Mouse (Mus musculus) ovary, postnatal 14 days (tissue): ENCODE measurements around the gene Amigo1.
"Not testable (repeated sequence)": the region's sequence is repeated elsewhere in the genome, so short reads cannot be mapped to it uniquely, and the experiment has no call there.

ENCODE experiments used
- DNase-seq: peaks from one replicate; pipeline ENCODE4 v3.0.0; 2022; ENCODE audit warnings: low spot score

Gene Amigo1

DNA sequence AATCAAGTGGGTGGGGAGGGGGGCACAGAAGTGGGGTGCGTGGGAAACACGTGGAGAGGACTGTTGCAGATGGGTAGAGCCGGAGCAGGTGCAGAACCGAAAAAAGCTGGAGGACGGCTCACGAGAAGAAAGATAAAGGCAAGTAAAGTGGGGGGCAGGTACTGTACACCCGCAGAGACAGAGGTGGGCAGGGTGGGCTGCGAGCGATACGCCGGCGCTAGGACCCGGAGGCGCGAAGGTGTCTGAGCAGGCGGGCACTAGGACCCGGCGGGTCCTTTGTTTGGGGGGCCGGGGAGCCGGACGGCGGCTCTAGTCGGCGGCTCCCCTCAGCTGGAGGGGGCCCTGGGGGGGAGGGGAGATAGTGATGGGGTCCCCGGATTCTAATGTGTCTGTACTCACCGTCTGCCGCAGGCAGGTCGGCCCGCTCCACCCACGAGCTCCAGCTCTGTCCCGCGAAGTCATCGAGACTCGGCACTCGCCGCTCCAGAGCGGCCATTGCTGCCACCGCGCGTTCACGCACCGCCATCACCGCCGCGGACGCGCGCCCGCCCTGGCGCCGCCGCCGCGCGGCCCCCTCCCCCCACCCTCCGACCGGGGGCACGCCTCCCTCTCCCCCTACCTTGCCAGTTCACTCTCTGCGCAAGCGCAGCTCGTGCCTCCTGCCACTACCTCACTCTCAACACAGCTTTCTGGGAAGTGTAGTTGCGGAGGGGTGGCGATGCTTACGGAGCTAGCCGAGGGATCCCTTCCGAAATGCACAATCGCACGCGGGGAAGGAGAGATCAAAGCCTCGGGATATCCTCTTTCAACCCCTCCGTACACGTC, 24.0 kb downstream of the Amigo1 start:
- DNase-seq: peak; percentile 84

DNA sequence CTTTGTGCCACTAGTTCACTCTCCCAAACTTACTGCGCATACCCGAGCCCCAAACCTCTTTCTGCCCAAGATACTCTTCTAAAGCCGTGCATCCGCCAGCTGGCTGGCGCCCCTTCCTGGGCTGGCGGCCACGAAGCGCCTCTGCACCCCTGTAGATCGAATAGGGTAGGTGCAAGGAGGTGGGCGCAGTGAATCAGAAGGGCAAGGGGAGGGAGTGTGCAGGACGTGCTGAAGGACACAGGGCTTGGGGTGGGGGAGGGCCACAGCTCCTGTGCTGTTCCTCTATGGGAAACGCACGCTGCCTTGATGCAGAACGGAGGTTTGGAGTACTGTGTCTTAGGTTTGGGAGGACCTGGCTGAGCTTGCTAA, 24.6 kb downstream of the Amigo1 start, which contains the start of gene Atxn7l2:
Gene Atxn7l2, minus strand, starts transcription at position 164 of the 369 bp plus-strand sequence.
- no peak for DNase-seq

DNA sequence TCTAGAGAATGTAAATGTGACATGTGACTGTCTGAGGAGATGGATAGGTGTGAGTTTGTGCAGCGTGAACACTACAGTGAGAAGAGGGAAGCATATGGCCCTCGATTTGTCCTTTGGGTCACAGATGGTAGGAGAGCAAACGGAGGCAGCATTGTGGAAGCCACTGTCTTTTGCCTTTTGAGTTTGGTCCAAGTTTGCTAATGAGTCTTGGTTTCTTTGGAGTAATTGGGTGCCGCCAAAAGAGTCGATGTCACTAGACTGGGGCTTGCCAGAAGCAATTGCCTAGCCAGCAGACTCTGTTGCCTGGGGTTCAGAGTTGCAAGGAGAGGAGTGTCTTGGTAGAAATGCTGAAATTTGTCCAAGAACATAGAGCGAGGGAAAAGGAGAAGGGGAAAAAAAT, 25.7 kb downstream of the Amigo1 start:
- DNase-seq: no peak

DNA sequence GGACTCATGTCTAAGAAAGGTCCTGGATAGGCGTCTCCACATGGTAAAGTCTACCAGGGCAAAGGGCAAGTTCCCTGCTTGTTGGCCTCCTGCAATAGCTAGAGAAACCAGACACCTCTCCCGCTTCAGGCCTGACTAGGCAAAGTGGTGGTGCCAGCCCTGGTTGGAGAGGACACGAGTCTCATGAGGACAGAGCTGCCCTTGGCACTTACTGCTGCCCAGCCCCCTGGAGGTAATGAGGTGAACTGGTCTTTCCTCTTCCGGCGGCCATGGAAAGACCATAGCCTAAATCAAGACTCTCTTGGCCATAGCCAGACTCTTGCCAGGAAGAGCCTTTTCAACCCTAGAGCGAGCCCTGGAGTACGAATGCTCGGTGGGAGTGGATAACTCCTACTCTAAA, 26.3 kb downstream of the Amigo1 start:
- no peak for DNase-seq

DNA sequence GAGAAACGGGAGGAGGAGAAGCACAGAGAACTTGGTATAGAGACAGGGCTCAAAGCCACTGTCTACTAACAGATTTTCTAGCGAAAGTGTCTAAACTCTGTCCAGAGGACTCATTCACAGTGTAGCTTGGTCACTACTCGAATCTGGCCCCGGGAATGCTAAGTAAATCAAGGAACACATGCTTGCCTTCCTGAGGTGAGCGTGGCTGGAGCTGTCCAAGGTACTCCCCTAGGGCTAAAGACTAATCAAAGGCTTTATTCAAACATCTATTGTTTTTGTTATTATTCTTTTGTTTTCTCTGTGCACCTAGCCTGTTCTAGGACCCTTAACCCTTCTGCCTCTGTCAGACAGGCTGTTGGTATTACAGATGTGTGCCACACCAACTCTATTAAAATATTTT, 28.6 kb downstream of the Amigo1 start:
- DNase-seq: no peak

DNA sequence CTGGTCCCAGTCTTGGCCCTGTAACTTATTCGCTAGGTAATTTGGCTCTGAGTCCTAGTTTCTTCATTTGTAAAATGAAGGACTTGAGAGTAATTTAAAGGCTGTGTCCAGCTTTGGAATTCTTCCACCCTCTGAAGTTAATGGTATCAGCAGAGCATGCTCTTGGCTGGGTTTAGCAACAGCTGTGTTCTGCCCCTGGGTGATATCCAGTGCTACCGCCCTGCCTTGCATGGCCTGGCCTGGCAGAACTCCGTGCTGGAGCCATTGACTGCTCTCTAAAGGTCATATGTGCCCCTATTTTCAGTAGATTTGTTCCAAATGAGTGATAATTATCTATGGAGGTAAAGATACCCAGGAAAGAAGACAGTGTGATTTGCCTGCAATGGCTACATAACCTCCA, 34.5 kb downstream of the Amigo1 start:
- no peak for DNase-seq

DNA sequence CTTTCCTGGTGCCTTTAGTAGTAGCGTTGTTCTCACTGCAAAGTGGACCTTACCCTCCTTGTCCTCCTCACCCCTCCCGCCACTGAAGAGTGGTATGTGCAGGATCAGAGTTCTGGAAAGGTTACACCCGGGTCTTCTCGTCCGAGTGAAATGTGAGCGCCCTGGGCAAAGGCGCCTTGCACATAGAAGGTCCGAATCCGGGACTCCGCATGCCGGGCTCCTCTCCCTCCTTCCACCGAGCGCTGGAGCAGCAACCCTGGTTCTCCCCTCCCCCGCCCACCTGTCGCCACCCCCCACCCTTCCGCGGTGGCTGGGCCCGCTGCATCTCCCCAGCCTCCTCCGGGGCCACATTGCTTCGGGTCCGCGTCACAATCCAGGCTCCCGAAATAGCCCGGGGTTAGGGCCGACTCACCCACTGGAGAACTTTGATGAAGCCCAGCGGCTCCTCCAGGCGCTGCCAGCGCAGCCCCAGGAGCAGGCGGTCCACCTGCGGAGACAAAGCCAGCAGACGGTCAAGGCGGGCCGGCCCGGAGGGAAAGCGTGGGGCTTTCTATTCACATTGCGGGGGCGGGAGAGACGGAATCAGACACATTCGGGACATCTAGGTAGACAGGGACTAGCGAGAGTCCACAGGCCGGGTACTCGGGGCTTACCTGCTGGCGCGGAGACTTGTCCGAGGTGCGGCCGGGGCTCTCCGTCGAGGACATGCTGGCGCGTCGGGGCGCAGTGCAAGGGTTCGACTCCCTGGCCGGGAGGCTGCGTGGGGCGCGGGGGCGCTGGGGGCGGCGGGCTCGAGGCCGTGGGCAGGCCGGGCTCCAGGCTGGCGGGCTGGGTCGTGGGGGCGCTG, 39.8 kb downstream of the Amigo1 start:
- DNase-seq: no peak

DNA sequence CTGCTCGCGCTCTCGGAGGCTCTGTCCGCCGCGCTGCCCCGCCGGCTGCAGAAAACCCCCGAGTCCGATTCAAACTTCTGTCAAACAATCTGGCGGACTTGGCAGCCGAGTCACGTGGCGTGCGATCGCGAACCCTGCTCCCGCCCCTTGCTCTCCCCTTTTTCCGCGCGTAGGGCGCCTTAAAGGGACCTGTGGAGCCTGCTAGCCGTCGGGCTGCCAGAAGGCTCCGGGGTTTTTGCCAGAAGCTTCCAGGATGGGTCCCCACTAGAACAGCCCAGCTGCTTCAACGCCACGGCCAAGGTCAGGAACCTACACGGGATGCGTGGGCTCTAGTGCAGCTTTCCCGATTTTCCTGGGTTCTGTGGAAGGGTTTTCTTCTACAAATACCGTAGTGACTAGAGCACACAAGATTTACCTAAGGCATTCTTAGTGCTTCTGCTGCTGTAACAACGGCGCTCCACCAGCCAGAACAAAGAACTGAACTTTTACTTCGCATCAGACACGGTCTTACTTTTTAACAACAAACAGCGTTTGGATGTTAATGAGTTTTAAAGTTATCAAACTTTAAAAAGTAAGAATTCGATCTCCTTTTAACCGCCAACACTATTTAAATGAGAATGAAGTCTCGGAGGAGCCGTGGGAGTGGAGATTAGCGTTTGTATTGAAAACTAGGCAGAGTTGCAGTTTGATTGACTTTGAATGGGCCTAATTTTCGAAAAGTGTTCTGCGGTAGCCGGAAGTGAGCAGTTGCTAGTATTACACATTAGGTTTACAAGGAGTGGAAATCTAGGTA, 40.6 kb downstream of the Amigo1 start, which contains the start of gene Sypl2:
Gene Sypl2, minus strand, starts transcription at position 91 of the 793 bp plus-strand sequence.
- DNase-seq: no peak

DNA sequence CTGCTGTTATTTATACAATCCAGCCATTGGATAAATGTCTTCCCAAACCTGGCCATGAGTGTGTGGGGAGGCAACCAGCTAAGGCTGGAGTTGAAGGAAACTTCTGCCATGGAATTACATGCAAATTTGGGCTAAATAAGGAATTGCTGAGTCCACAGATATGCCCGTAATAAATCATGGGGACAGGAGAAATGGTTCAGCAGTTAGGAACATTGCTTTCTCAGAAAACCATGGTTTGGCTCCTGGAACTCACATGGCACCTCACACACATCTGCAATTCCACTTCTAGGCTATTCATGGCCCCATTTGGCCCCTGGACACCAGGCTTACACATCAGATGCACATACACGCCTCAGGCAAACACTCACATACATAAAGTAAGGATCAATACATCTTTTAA, 41.4 kb downstream of the Amigo1 start:
- DNase-seq: no peak

DNA sequence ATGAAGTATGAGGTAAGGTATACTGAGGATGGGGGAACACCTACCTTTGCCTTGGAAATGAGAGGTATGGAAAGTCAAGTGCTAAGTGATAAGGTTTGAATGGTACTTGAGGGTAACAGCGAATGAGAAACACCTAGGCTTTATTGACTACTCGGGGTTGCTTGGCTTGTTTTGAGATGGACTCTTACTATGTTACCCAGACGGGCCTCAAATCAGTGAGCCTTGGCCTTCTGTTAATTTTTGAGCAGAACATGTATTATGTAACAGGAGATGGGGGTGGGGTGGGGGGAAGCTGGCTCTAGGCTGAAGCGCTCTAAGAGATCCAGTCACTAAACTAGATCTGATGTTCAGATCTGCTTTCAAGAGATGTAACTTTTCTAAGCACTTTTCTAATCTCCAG, 45.5 kb downstream of the Amigo1 start:
- DNase-seq: no peak

DNA sequence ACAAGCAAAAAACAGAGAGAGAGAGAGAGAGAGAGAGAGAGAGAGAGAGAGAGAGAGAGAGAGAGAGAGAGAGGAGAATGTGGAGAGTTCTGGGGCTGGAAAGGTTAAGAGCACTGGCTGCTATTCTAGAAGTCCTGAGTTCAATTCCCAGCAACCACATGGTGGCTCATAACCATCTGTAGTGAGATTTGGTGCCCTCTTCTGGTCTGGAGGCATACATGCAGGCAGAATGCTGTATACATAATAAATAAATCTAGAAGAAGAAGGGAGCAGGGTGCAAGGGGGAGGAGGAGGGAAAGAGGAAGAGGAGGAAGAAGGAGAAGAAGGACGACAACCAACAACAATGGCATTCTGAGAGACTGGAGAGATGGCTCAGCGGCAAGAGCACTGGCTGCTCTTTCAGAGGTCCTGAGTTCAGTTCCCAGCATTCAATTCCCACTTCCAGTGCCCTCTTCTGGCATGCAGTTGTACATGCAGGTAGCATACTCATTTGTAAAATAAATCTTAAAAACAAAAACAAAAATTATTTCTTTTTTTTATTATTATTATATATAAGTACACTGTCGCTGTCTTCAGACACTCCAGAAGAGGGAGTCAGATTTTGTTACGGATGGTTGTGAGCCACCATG, 51.5 kb downstream of the Amigo1 start:
- not testable (repeated sequence) for DNase-seq

DNA sequence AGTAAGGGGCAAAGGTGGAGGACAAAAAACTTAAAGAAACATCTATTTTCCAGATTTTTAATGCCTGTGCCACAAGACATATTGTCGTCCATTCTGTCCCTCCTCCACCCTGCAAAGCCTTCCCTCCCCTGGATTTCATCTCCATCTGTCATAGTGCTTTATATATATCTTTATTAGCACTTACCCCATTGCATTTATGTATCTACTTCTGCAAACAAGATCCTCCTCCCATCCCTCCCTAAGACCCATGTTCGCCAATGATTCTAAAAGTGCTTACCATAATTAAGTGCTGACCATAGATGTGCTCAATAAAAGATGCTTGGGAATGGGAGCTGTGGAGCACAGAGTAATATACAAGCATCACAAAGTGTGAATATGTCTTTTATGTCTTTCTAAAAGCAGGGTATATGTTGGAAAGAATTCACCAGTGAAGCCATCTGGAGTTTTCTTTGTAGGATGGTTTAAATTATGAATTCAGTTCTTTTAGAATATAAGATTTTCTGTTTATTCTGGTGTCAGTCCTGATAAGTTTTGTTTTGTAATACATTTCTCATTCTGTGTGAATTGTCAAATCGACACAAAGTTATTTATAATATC, 55.2 kb downstream of the Amigo1 start:
- DNase-seq: no peak
